Mouse (Mus musculus) MEL (cell line): ENCODE data around the gene Tnpo1. TPM values are rescaled to one million over a fixed set of nuclear protein-coding genes. Genes with fewer than 3 reads are reported as not detected.

Source experiments
- DNase-seq: peaks from one replicate; pipeline ENCODE4 v3.0.0; 2011; ENCODE audit warnings: low read depth, low spot score
- H3K27ac ChIP-seq: 2 replicates; pipeline ENCODE4 v1.5.1; 2012; ENCODE audit warnings: low read depth, mild to moderate bottlenecking, control low read depth, low read length, moderate library complexity; ENCODE audit not compliant: control insufficient read depth
- H3K27me3 ChIP-seq, 2 experiments: fragments of 150-350 bp in 1 of 2; sonication (generic) in 1 of 2; 2 replicates each; pipeline ENCODE4 v1.6.1; 2012; ENCODE audit warnings: low read length in 2 of 2, mild to moderate bottlenecking in 2 of 2, improper control_type of control experiment in 1 of 2, moderate library complexity in 1 of 2; ENCODE audit not compliant: insufficient read depth in 2 of 2, control insufficient read depth in 1 of 2
- H3K36me3 ChIP-seq, 2 experiments: 2 replicates each; pipeline ENCODE4 v1.6.1; 2012 to 2014; ENCODE audit warnings: low read length in 2 of 2, improper control_type of control experiment in 1 of 2, inconsistent platforms in 1 of 2, mild to moderate bottlenecking in 1 of 2; ENCODE audit not compliant: insufficient read depth in 2 of 2, control insufficient read depth in 1 of 2
- H3K4me1 ChIP-seq, 2 experiments: fragments of 150-350 bp in 1 of 2; sonication (generic) in 1 of 2; 2 replicates each; pipeline ENCODE4 v1.6.1; 2012; ENCODE audit warnings: low read length in 2 of 2, improper control_type of control experiment in 1 of 2, mild to moderate bottlenecking in 1 of 2; ENCODE audit not compliant: insufficient read depth in 2 of 2, control insufficient read depth in 1 of 2
- H3K4me3 ChIP-seq, 2 experiments: fragments of 150-350 bp in 1 of 2; sonication (generic) in 1 of 2; 2 replicates each; pipeline ENCODE4 v1.5.1; 2012; ENCODE audit warnings: low read depth in 2 of 2, low read length in 2 of 2, mild to moderate bottlenecking in 2 of 2, moderate library complexity in 2 of 2, control low read depth in 1 of 2, improper control_type of control experiment in 1 of 2; ENCODE audit not compliant: control insufficient read depth in 1 of 2, insufficient read depth in 1 of 2
- H3K79me2 ChIP-seq: 2 replicates; pipeline ENCODE4 v1.6.1; 2012; ENCODE audit warnings: mild to moderate bottlenecking, low read length, moderate library complexity; ENCODE audit not compliant: control insufficient read depth, poor library complexity, insufficient read depth
- H3K9ac ChIP-seq: 2 replicates; pipeline ENCODE4 v1.6.1; 2012; ENCODE audit warnings: low read depth, mild to moderate bottlenecking, control low read depth, low read length, moderate library complexity; ENCODE audit not compliant: control insufficient read depth, poor library complexity, severe bottlenecking
- H3K9me3 ChIP-seq: fragments of 150-350 bp; sonication (generic); replicated peaks from 2 replicates; pipeline ENCODE4 v1.6.1; 2012; ENCODE audit warnings: mild to moderate bottlenecking, low read length, improper control_type of control experiment, moderate library complexity; ENCODE audit not compliant: insufficient read depth
- EP300 ChIP-seq, 2 experiments: IDR thresholded peaks; 2 replicates each; pipeline ENCODE4 v1.6.1; 2011; ENCODE audit warnings: improper control_type of control experiment in 2 of 2, low read length in 2 of 2, low read depth in 1 of 2, mild to moderate bottlenecking in 1 of 2
- ETS1 ChIP-seq: IDR thresholded peaks from 2 replicates; pipeline ENCODE4 v1.6.1; 2012; ENCODE audit warnings: low read depth, mild to moderate bottlenecking, inconsistent platforms, low read length, improper control_type of control experiment, moderate library complexity
- GATA1 ChIP-seq: IDR thresholded peaks from 2 replicates; pipeline ENCODE4 v1.6.1; 2011; ENCODE audit warnings: low read depth, low read length, improper control_type of control experiment
- HCFC1 ChIP-seq: IDR thresholded peaks from 2 replicates; pipeline ENCODE4 v1.6.1; 2012; ENCODE audit warnings: low read depth, mild to moderate bottlenecking, inconsistent platforms, low read length, improper control_type of control experiment, moderate library complexity
- MAX ChIP-seq: IDR thresholded peaks from 2 replicates; pipeline ENCODE4 v1.6.1; 2011; ENCODE audit warnings: low read length, improper control_type of control experiment
- MAZ ChIP-seq: IDR thresholded peaks from 2 replicates; pipeline ENCODE4 v1.6.1; 2012; ENCODE audit warnings: low read depth, mild to moderate bottlenecking, inconsistent platforms, low read length, improper control_type of control experiment
- MXI1 ChIP-seq: IDR thresholded peaks from 2 replicates; pipeline ENCODE4 v1.6.1; 2011; ENCODE audit warnings: mild to moderate bottlenecking, low read depth, low read length, improper control_type of control experiment
- MYB ChIP-seq: IDR thresholded peaks from 2 replicates; pipeline ENCODE4 v1.6.1; 2011; ENCODE audit warnings: mild to moderate bottlenecking, low read depth, low read length, improper control_type of control experiment
- NELFE ChIP-seq: IDR thresholded peaks from 2 replicates; pipeline ENCODE4 v1.6.1; 2011; ENCODE audit warnings: low read depth, low read length, improper control_type of control experiment
- POLR2A ChIP-seq, 2 experiments: IDR thresholded peaks; 2 replicates each; pipeline ENCODE4 v1.6.1; 2011 to 2012; ENCODE audit warnings: low read length in 2 of 2, mild to moderate bottlenecking in 2 of 2, control low read depth in 1 of 2, improper control_type of control experiment in 1 of 2, low read depth in 1 of 2, moderate library complexity in 1 of 2; ENCODE audit not compliant: control insufficient read depth in 1 of 2, insufficient read depth in 1 of 2, poor library complexity in 1 of 2
- SIN3A ChIP-seq: IDR thresholded peaks from 2 replicates; pipeline ENCODE4 v1.6.1; 2012; ENCODE audit warnings: low read length, improper control_type of control experiment, inconsistent platforms
- SMC3 ChIP-seq: IDR thresholded peaks from 2 replicates; pipeline ENCODE4 v1.6.1; 2011; ENCODE audit warnings: low read depth, low read length, improper control_type of control experiment
- TAL1 ChIP-seq: IDR thresholded peaks from 2 replicates; pipeline ENCODE4 v1.6.1; 2012; ENCODE audit warnings: mild to moderate bottlenecking, inconsistent platforms, low read length, moderate library complexity, mixed read lengths
- TBP ChIP-seq: IDR thresholded peaks from 2 replicates; pipeline ENCODE4 v1.8.0; 2011; ENCODE audit warnings: low read depth, low read length, improper control_type of control experiment
- TCF12 ChIP-seq: IDR thresholded peaks from 2 replicates; pipeline ENCODE4 v1.6.1; 2014; ENCODE audit warnings: low read depth, mild to moderate bottlenecking, inconsistent platforms, low read length, improper control_type of control experiment, moderate library complexity
- UBTF ChIP-seq: IDR thresholded peaks from 2 replicates; pipeline ENCODE4 v1.6.1; 2012; ENCODE audit warnings: low read depth, mild to moderate bottlenecking, inconsistent platforms, low read length, improper control_type of control experiment, moderate library complexity, borderline replicate concordance; ENCODE audit not compliant: insufficient read depth
- ZC3H11A ChIP-seq: IDR thresholded peaks from 2 replicates; pipeline ENCODE4 v1.6.1; 2012; ENCODE audit warnings: low read depth, mild to moderate bottlenecking, inconsistent platforms, low read length, improper control_type of control experiment
- ZKSCAN1 ChIP-seq: IDR thresholded peaks from 2 replicates; pipeline ENCODE4 v1.6.1; 2012; ENCODE audit warnings: low read depth, mild to moderate bottlenecking, inconsistent platforms, low read length, improper control_type of control experiment, moderate library complexity
- polyA plus RNA-seq, 2 experiments: library from polyadenylated mRNA; stranded (reverse) in 1 of 2; unstranded in 1 of 2; fragments of >175 nt in 1 of 2; fragments of >200 nt in 1 of 2; gene quantifications; 2 replicates each; pipeline versions ENCODE4 v1.2.1 to v1.2.4; 2012; ENCODE audit warnings: low replicate concordance in 2 of 2, low read depth in 1 of 2; ENCODE audit not compliant: insufficient read length in 2 of 2, insufficient read depth in 1 of 2, missing spikeins in 1 of 2
- total RNA-seq: library from RNA; depleted of rRNA; stranded (reverse); fragments of 300-350 nt; gene quantifications from 2 replicates; pipeline ENCODE4 v1.2.3, GENCODE M21; 2012

The Tnpo1 gene
- total and polyA plus RNA-seq, 3 experiments, result 48.0 to 123 (median 89.6) TPM

DNA sequence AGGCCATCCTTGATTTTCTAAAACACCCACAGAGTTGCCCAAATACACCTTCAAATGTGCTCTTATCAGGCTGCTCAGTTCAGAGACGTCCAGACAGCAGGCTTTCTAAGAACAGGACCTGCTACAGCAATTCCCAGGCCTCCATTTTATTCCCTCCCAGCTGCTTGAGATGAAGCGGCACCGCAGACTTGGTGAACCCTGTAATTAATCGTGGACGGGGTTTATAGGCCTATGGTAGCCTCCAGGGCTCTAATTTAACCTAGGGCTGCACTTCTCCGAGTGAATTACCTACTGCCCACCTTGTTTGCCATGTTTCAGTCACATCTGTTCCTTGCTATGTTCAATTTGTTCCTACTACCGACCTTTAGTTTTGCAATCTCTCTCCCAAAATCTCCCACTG is 13.0 kb downstream of the Tnpo1 start:
- Histone ChIP-seq H3K9me3 (no peaks in the 10 kb centered on the region), H3K79me2 (peaks cover 37% of the 10 kb centered on the region), H3K4me1 (peaks cover 5 to 7% of the 10 kb centered on the region in 2 experiments), H3K27ac (no peak overlapping the region; the same call in 1 of the 2 replicates), H3K9ac (no peak overlapping the region), H3K36me3 (peaks cover 0 to 8% of the 10 kb centered on the region in 2 experiments; a peak in 3 of 4 replicates), H3K27me3 (no peaks in the 10 kb centered on the region), H3K4me3 (no peak overlapping the region)
- no peak for DNase-seq
- no peak for TF ChIP-seq ZC3H11A
- no peak for TF ChIP-seq MAX
- TF ChIP-seq ETS1, result no peak
- TF ChIP-seq SIN3A, result no peak; the same call in 1 of the 2 replicates
- TF ChIP-seq EP300 (IDR thresholded peaks at IDR 0.05; ENCODE audit: low read depth in 1 of 2, low read length in 2 of 2), result no peak
- no peak for TF ChIP-seq NELFE
- TF ChIP-seq ZKSCAN1, result no peak
- TF ChIP-seq HCFC1, result no peak
- no peak for TF ChIP-seq POLR2A (IDR thresholded peaks at IDR 0.05; ENCODE audit: control insufficient read depth in 1 of 2, insufficient read depth in 1 of 2, low read depth in 1 of 2, low read length in 2 of 2, poor library complexity in 1 of 2)
- no peak for TF ChIP-seq MYB
- no peak for TF ChIP-seq UBTF
- no peak for TF ChIP-seq TCF12
- TF ChIP-seq SMC3, result no peak
- TF ChIP-seq TBP, result no peak
- no peak for TF ChIP-seq TAL1
- no peak for TF ChIP-seq MAZ

- no peaks in the 10 kb centered on the region for H3K27me3 ChIP-seq
- peaks cover 5 to 7% of the 10 kb centered on the region in 2 experiments for H3K4me1 ChIP-seq
- DNase-seq, result peak; percentile 86
- TF ChIP-seq GATA1 (no peak), MXI1 (0 out of 2 replicates have a peak, but pooled peaks have one; percentile 28)
- TF ChIP-seq, all 39 proteins: peak for 1
- Histone ChIP-seq H3K36me3 (peaks cover 0 to 8% of the 10 kb centered on the region in 2 experiments; a peak in 2 of 4 replicates), H3K9ac (no peak overlapping the region), H3K27ac (no peak overlapping the region; the same call in 1 of the 2 replicates), H3K9me3 (no peaks in the 10 kb centered on the region), H3K4me3 (no peak overlapping the region; a peak in 1 of 4 replicates), H3K79me2 (peaks cover 37% of the 10 kb centered on the region)
These were observed 13.6 kb downstream of the Tnpo1 start for GRCm38 (mm10) chr13:98912602-98913001.
